In genomic region chr19:4143759-4144268, GRCm38 (mm10) we compare ENCODE assay signal across 22 mouse cellular contexts. TPM values are rescaled to one million over a fixed set of nuclear protein-coding genes. Genes with fewer than 3 reads are reported as not detected.
DNase-seq lines count a peak whose midpoint lies in the region; ATAC-seq and TF ChIP-seq lines count a peak whose summit lies in the region.
"Had no signal": no experiment of that assay in that cellular context is flagged by ENCODE, and none has a peak within 500 bp of the region (broad histone marks: within the 10 kb centered on the region; RNA-seq: fewer than 3 reads in every experiment).

Gene Cabp4, minus strand, starts transcription at chr19:4144033.

- no peak for DNase-seq in heart, postnatal 14 days
- no peak for DNase-seq in liver
- DNase-seq in CH12.LX (ENCODE audit: extremely low read depth), result peak; percentile 29
- no peak for DNase-seq in urinary bladder, adult 2 months (ENCODE audit: low spot score)
- DNase-seq: adrenal gland, adult 8-10 months; cerebellum, adult 11 months; cerebellum, postnatal 10 days; heart, adult 18-20 months; kidney, adult 2 months; kidney, postnatal 10 days; lung, embryonic 14.5 days; lung, postnatal 4 days; right cerebral cortex, postnatal 25 days had no signal

- no peak for TF ChIP-seq POLR2A in CH12.LX (IDR thresholded peaks at IDR 0.05; ENCODE audit: low read depth, low read length)

- no peaks in the 10 kb centered on the region; the same call in 1 of the 2 replicates for H3K9me3 ChIP-seq in heart, embryonic 16.5 days (replicated peaks; ENCODE audit: control insufficient read depth, low read length)
- H3K9me3 ChIP-seq in liver, embryonic 16.5 days (replicated peaks; ENCODE audit: control insufficient read depth, low read length), result no peaks in the 10 kb centered on the region; the same call in 1 of the 2 replicates
- peaks cover 5% of the 10 kb centered on the region for H3K9me3 ChIP-seq in CH12.LX (replicated peaks; ENCODE audit: low read length)
- H3K9me3 ChIP-seq: heart, embryonic 15.5 days; hindbrain, embryonic 15.5 days had no signal

- H3K27ac ChIP-seq in heart, embryonic 16.5 days (ENCODE audit: low read length), result peak within 1 kb of the TSS; percentile 60
- H3K27ac ChIP-seq in liver, embryonic 16.5 days (ENCODE audit: low read length), result peak within 1 kb of the TSS; percentile 43
- peak within 1 kb of the TSS; percentile 90 for H3K27ac ChIP-seq in CH12.LX (ENCODE audit: insufficient read depth, low read depth)
- H3K27ac ChIP-seq: embryonic facial prominence, embryonic 12.5 days; hindbrain, embryonic 15.5 days had no signal

- H3K9ac ChIP-seq in heart, embryonic 16.5 days (ENCODE audit: low read length), result no peak within 1 kb of the TSS
- no peak within 1 kb of the TSS for H3K9ac ChIP-seq in liver, embryonic 16.5 days (ENCODE audit: low read depth, low read length)
- peak within 1 kb of the TSS; percentile 47 for H3K9ac ChIP-seq in CH12.LX (ENCODE audit: insufficient read depth, low read depth)
- H3K9ac ChIP-seq: embryonic facial prominence, embryonic 12.5 days; heart, embryonic 15.5 days; hindbrain, embryonic 15.5 days; lung, embryonic 14.5 days had no signal

- no peaks in the 10 kb centered on the region for H3K36me3 ChIP-seq in heart, embryonic 16.5 days (ENCODE audit: control insufficient read depth, insufficient read depth)
- H3K36me3 ChIP-seq in liver, embryonic 16.5 days (ENCODE audit: control insufficient read depth, insufficient read depth), result no peaks in the 10 kb centered on the region
- peaks cover 0 to 34% of the 10 kb centered on the region in 2 experiments for H3K36me3 ChIP-seq in CH12.LX (replicated peaks in 1 of 2; ENCODE audit: control insufficient read depth in 1 of 2, insufficient read depth in 1 of 2, low read length in 1 of 2)
- H3K36me3 ChIP-seq: embryonic facial prominence, embryonic 12.5 days; heart, embryonic 15.5 days; hindbrain, embryonic 15.5 days had no signal

- in situ Hi-C loops in CH12.LX (cut with MboI; ENCODE audit: low pct_ligation_motif_present, low pct_unique_long_range_greater_than_20kb, low sequenced_read_pairs), result no loop called here

- intact Hi-C loops in heart, postnatal 14 days (cut with DNase I), result no loop called here

- H3K4me3 ChIP-seq in heart, embryonic 16.5 days (ENCODE audit: low read length), result no peak within 1 kb of the TSS
- no peak within 1 kb of the TSS for H3K4me3 ChIP-seq in liver, embryonic 16.5 days (ENCODE audit: low read depth, low read length)
- peak within 1 kb of the TSS in 2 of 3 experiments; percentile 9 to 57 for H3K4me3 ChIP-seq in CH12.LX (replicated peaks in 1 of 3; ENCODE audit: low read depth in 2 of 3, low read length in 2 of 3, poor library complexity in 1 of 3)
- H3K4me3 ChIP-seq: embryonic facial prominence, embryonic 12.5 days; erythroblast, embryonic 14.5 days; heart, embryonic 15.5 days; hindbrain, embryonic 15.5 days had no signal

- TF ChIP-seq RAD21 in CH12.LX (IDR thresholded peaks at IDR 0.05; ENCODE audit: low read depth, low read length), result no peak

- 71% methylated on average over 7 of the region's 7 CpGs for WGBS in heart, embryonic 16.5 days
- WGBS in liver, embryonic 16.5 days (ENCODE audit: insufficient replicate concordance), result 54% methylated on average over 7 of the region's 7 CpGs

- TF ChIP-seq CTCF in CH12.LX (conservative IDR thresholded peaks at IDR 0.05 in 1 of 2, IDR thresholded peaks at IDR 0.05 in 1 of 2; ENCODE audit: low read depth in 2 of 2, low read length in 2 of 2), result no peak

- peaks cover 6% of the 10 kb centered on the region for H3K79me2 ChIP-seq in CH12.LX (replicated peaks; ENCODE audit: control insufficient read depth, extremely low read depth, insufficient read depth, poor library complexity, severe bottlenecking)

- H3K4me2 ChIP-seq in heart, embryonic 16.5 days (ENCODE audit: low read depth, low read length), result no peak within 1 kb of the TSS
- H3K4me2 ChIP-seq in liver, embryonic 16.5 days (ENCODE audit: low read depth, low read length), result no peak within 1 kb of the TSS
- peak within 1 kb of the TSS; percentile 5; the same call in 1 of the 2 replicates for H3K4me2 ChIP-seq in CH12.LX (ENCODE audit: insufficient read depth, low read depth, poor library complexity, severe bottlenecking)
- H3K4me2 ChIP-seq: embryonic facial prominence, embryonic 12.5 days; heart, embryonic 15.5 days; hindbrain, embryonic 15.5 days; lung, embryonic 14.5 days had no signal

- H3K27me3 ChIP-seq in heart, embryonic 16.5 days (ENCODE audit: control insufficient read depth, insufficient read depth, low read length), result no peaks in the 10 kb centered on the region
- no peaks in the 10 kb centered on the region for H3K27me3 ChIP-seq in liver, embryonic 16.5 days (ENCODE audit: control insufficient read depth, insufficient read depth, low read depth, low read length)
- no peaks in the 10 kb centered on the region for H3K27me3 ChIP-seq in CH12.LX (replicated peaks)
- H3K27me3 ChIP-seq: embryonic facial prominence, embryonic 12.5 days; heart, embryonic 15.5 days; hindbrain, embryonic 15.5 days had no signal

- ATAC-seq in heart, embryonic 16.5 days (replicated peaks; ENCODE audit: extremely low read depth, insufficient read depth, low FRiP score), result no peak
- no peak for ATAC-seq in liver, embryonic 16.5 days (ENCODE audit: low read depth)
- ATAC-seq in granulocyte monocyte progenitor cell, adult 5-6 weeks (replicated peaks; ENCODE audit: poor library complexity, severe bottlenecking), result peak; percentile 23; the same call in 1 of the 2 replicates
- ATAC-seq: forebrain, embryonic 16.5 days had no signal

- peak; percentile 50 for TF ChIP-seq EP300 in CH12.LX (IDR thresholded peaks at IDR 0.05; ENCODE audit: low read length)

- peaks cover 1% of the 10 kb centered on the region; the same call in 1 of the 2 replicates for H3K4me1 ChIP-seq in heart, embryonic 16.5 days (ENCODE audit: control insufficient read depth, insufficient read depth, low read length)
- H3K4me1 ChIP-seq in liver, embryonic 16.5 days (ENCODE audit: control insufficient read depth, low read depth, low read length), result peaks cover 12% of the 10 kb centered on the region
- peaks cover 41 to 88% of the 10 kb centered on the region in 2 experiments for H3K4me1 ChIP-seq in CH12.LX (ENCODE audit: control insufficient read depth in 1 of 2, insufficient read depth in 2 of 2)

- dilution Hi-C loops in CH12.LX (cut with MboI; ENCODE audit: extremely low pct_ligation_motif_present, extremely low pct_unique_long_range_greater_than_20kb, low sequenced_read_pairs), result no loop called here

TF ChIP-seq in CH12.LX, 34 proteins besides CTCF, POLR2A, EP300 and RAD21:
- TF ChIP-seq NRF1 (IDR thresholded peaks at IDR 0.05; ENCODE audit: low read depth, low read length) (0 out of 2 replicates have a peak, but pooled peaks have one; percentile 1), ELF1 (IDR thresholded peaks at IDR 0.05; ENCODE audit: low read depth, low read length) (0 out of 2 replicates have a peak, but pooled peaks have one; percentile 26), IRF4 (IDR thresholded peaks at IDR 0.05; ENCODE audit: low read depth, low read length) (peak; percentile 53; the same call in 1 of the 2 replicates), PAX5 (IDR thresholded peaks at IDR 0.05; ENCODE audit: low read length) (no peak)

RNA-seq across cellular contexts. Expression of gene Cabp4, which starts in this region (rescaled TPM):
- 0.11 TPM in 1 of 2 replicates, not detected in the other for polyA plus RNA-seq in heart, embryonic 16.5 days (2015; fragmentation: Nextera tagmentation; extraction: Ambion mirVana)
- not detected for total RNA-seq in heart, postnatal 14 days (2021)
- polyA plus RNA-seq in liver, embryonic 16.5 days (2015; fragmentation: Nextera tagmentation; extraction: Ambion mirVana), result 0.18 and 0.20 TPM in 2 replicates
- total RNA-seq in CH12.LX (2012; rRNA removed) (2.8 and 3.3 TPM in 2 replicates), CH12.LX (2014; rRNA removed) (6.4 and 6.9 TPM in 2 replicates)
- polyA plus RNA-seq in CH12.LX (2012; ENCODE audit: insufficient read length, low read depth), result 11.8 and 14.7 TPM in 2 replicates
- not detected in 2 replicates for total RNA-seq in granulocyte monocyte progenitor cell, adult 5-6 weeks (2014; fragmentation: Nextera tagmentation)
- not detected in 2 replicates for total RNA-seq in granulocyte monocyte progenitor cell, adult 5-6 weeks (2017)
- 0.30 and 0.31 TPM in 2 replicates for polyA plus RNA-seq in urinary bladder, adult 2 months (2012; rRNA removed)
- total RNA-seq: gastrocnemius, adult 18-20 months had no signal
- polyA plus RNA-seq: embryonic facial prominence, embryonic 12.5 days; heart, embryonic 15.5 days had no signal

Comparison
In these comparisons a context has a peak if more than half of its experiments do, and no peak if none do; other contexts are left out.
1. Peak in ATAC-seq in granulocyte monocyte progenitor cell, adult 5-6 weeks; RNA of the gene not detected or under 1 TPM.
2. H3K4me3 ChIP-seq: peak in CH12.LX (2 of 3); none in heart, embryonic 16.5 days (single experiment) and liver, embryonic 16.5 days (single experiment).
3. Peak in every context shown above with its lines, with median percentiles within 50 percentile points of each other: H3K27ac ChIP-seq.